ENCODE assay signal across 22 mouse cellular contexts in the genomic region with DNA sequence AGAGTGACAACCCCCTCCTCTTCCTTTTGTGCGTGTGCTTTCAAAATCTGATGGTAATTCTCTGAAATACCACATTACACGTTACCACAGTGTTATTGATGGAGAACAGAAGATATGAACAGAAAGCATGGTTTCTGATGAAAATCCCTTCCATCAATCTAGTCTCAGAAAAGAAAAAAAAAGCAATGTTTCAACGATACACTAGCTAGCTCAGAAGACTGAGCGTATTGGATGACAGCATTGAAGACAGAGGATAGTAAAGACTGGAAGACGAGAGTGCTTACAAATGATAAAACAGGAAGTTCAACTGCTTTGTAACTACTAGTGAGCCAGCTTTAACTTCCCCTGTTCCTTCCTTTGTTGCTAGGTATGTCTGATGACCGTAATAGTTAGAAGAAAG.
DNase-seq lines count a peak whose midpoint lies in the region; ATAC-seq lines count a peak whose summit lies in the region.
"Had no signal": no experiment of that assay in that cellular context is flagged by ENCODE, and none has a peak within 500 bp of the region (broad histone marks: within the 10 kb centered on the region; RNA-seq: fewer than 3 reads in every experiment).

No protein-coding gene starts in this region.

- intact Hi-C loops in left cerebral cortex, postnatal 25 days (cut with DNase I): no loop called here

- ATAC-seq in common myeloid progenitor, adult 5-6 weeks (replicated peaks; ENCODE audit: low read depth, poor library complexity, severe bottlenecking): peak; percentile 52; the same call in 1 of the 2 replicates
- ATAC-seq in megakaryocyte progenitor cell, adult 5-6 weeks (replicated peaks; ENCODE audit: poor library complexity): peak; percentile 60
- ATAC-seq: forebrain, embryonic 13.5 days; hindbrain, embryonic 16.5 days; intestine, postnatal 0 days; midbrain, embryonic 16.5 days had no signal

- peak; percentile 31 for DNase-seq in thymus, postnatal 0 days (ENCODE audit: low spot score)
- DNase-seq in thymus, adult 18-20 months: no peak
- DNase-seq in left cerebral cortex, postnatal 25 days (ENCODE audit: low spot score in 2 of 2): no peak
- no peak for DNase-seq in layer of hippocampus, adult 18-20 months (ENCODE audit: low spot score in 2 of 2)
- DNase-seq in cerebellum, adult 18-20 months: no peak
- DNase-seq: adrenal gland, postnatal 14 days; cerebellum, adult 11-12 months; cerebellum, postnatal 10 days; gastrocnemius, postnatal 14 days; kidney, adult 9 months; kidney, postnatal 10 days; liver, embryonic 13.5 days; lung, adult 2 months; lung, postnatal 10 days; right cerebral cortex, postnatal 4 days; thymus, postnatal 14 days had no signal
